Comparison of ENCODE assay signal across 17 mouse cellular contexts in the genomic region with DNA sequence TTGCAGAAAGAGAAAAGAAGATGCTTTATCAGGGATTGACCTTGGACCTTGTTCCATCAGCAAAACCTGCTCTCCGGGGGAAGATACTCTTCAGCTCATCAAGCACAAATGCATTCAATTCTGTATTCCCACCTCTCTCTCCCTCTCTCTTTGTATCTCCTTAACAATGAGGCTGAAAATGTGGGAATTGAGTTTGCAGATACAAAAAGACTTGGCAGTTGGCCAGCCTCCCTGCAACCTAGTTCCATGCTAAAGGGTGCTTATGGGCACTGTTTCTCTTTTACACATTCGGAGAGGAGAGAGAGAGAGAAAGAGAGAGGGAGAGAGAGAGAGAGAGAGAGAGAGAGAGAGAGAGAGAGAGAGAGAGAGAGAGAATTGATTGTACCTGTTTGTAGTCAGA.
A peak's percentile ranks its signal among the peaks of the same experiment; 100 is the strongest.
DNase-seq lines count a peak whose midpoint lies in the region; ATAC-seq and TF ChIP-seq lines count a peak whose summit lies in the region.
"Had no signal": no experiment of that assay in that cellular context is flagged by ENCODE, and none has a peak within 500 bp of the region (broad histone marks: within the 10 kb centered on the region; RNA-seq: fewer than 3 reads in every experiment).

No protein-coding gene starts in this region.

- no peak overlapping the region for H3K4me3 ChIP-seq in forebrain, embryonic 14.5 days (ENCODE audit: low read depth, low read length)
- no peak overlapping the region for H3K4me3 ChIP-seq in forebrain, embryonic 11.5 days (ENCODE audit: low read depth, low read length)
- H3K4me3 ChIP-seq in layer of hippocampus, adult 2 months, result no peak overlapping the region
- H3K4me3 ChIP-seq: heart, adult 2 months; limb, embryonic 12.5 days had no signal

- H3K27ac ChIP-seq in forebrain, embryonic 14.5 days (ENCODE audit: low read depth, low read length), result no peak overlapping the region
- H3K27ac ChIP-seq in forebrain, embryonic 11.5 days (ENCODE audit: low read depth, low read length), result no peak overlapping the region
- H3K27ac ChIP-seq in layer of hippocampus, adult 2 months, result peak overlapping the region; percentile 25; the same call in 1 of the 2 replicates
- H3K27ac ChIP-seq: heart, adult 2 months; kidney, postnatal 0 days; limb, embryonic 12.5 days; liver, embryonic 14.5 days had no signal

- WGBS in forebrain, embryonic 14.5 days, result 25% methylated on average over 2 of the region's 2 CpGs
- 69% methylated on average over 2 of the region's 2 CpGs for WGBS in forebrain, embryonic 11.5 days

- H3K4me1 ChIP-seq in forebrain, embryonic 14.5 days (ENCODE audit: control insufficient read depth, insufficient read depth, low read length), result peaks cover 2% of the 10 kb centered on the region
- H3K4me1 ChIP-seq in forebrain, embryonic 11.5 days (replicated peaks; ENCODE audit: control insufficient read depth, insufficient read depth, low read length), result no peaks in the 10 kb centered on the region

- no peak for TF ChIP-seq CTCF in layer of hippocampus, adult 2 months (conservative IDR thresholded peaks at IDR 0.05)

- no peak overlapping the region for H3K4me2 ChIP-seq in forebrain, embryonic 14.5 days (ENCODE audit: low read length)
- no peak overlapping the region for H3K4me2 ChIP-seq in forebrain, embryonic 11.5 days (ENCODE audit: low read depth, low read length, severe bottlenecking)
- H3K4me2 ChIP-seq: limb, embryonic 12.5 days had no signal

- H3K9ac ChIP-seq in forebrain, embryonic 14.5 days (ENCODE audit: low read length), result no peak overlapping the region
- no peak overlapping the region for H3K9ac ChIP-seq in forebrain, embryonic 11.5 days (ENCODE audit: low read length)
- H3K9ac ChIP-seq: limb, embryonic 12.5 days; liver, embryonic 14.5 days had no signal

- no peak for ATAC-seq in forebrain, embryonic 14.5 days
- no peak for ATAC-seq in forebrain, embryonic 11.5 days (replicated peaks; ENCODE audit: low FRiP score)
- ATAC-seq: activated CD4-positive, CD25-positive, alpha-beta regulatory T cell, adult 4 months had no signal

- no peaks in the 10 kb centered on the region for H3K27me3 ChIP-seq in forebrain, embryonic 14.5 days (replicated peaks; ENCODE audit: control insufficient read depth, insufficient read depth, low read length)
- no peaks in the 10 kb centered on the region for H3K27me3 ChIP-seq in forebrain, embryonic 11.5 days (ENCODE audit: control insufficient read depth, insufficient read depth, low read length)
- H3K27me3 ChIP-seq: limb, embryonic 12.5 days had no signal

- H3K36me3 ChIP-seq in forebrain, embryonic 14.5 days (ENCODE audit: control insufficient read depth, insufficient read depth, low read length), result no peaks in the 10 kb centered on the region
- H3K36me3 ChIP-seq in forebrain, embryonic 11.5 days (ENCODE audit: control insufficient read depth, insufficient read depth, low read length), result no peaks in the 10 kb centered on the region
- H3K36me3 ChIP-seq: limb, embryonic 12.5 days had no signal

- no peaks in the 10 kb centered on the region for H3K9me3 ChIP-seq in forebrain, embryonic 14.5 days (replicated peaks; ENCODE audit: control insufficient read depth, low read length)
- H3K9me3 ChIP-seq in forebrain, embryonic 11.5 days (ENCODE audit: control insufficient read depth, low read length), result no peaks in the 10 kb centered on the region
- H3K9me3 ChIP-seq: limb, embryonic 12.5 days had no signal

- DNase-seq in forebrain, embryonic 14.5 days (ENCODE audit: low spot score), result peak; percentile 67
- DNase-seq in forebrain, embryonic 11.5 days (ENCODE audit: low spot score), result no peak
- DNase-seq in layer of hippocampus, adult 2 months (ENCODE audit: low spot score in 2 of 2), result no peak
- DNase-seq in layer of hippocampus, adult 8-10 months (ENCODE audit: low spot score in 2 of 2), result no peak
- peak; percentile 37 for DNase-seq in right cerebral cortex, postnatal 14 days
- no peak for DNase-seq in right cerebral cortex, adult 18-20 months
- DNase-seq in telencephalon, adult 2 months (ENCODE audit: low read depth, low spot score), result peak; percentile 41
- no peak for DNase-seq in adrenal gland, postnatal 25 days
- DNase-seq: cerebellum, adult 18-20 months; gastrocnemius, postnatal 10 days; heart, adult 2 months; heart, postnatal 10 days; lung, postnatal 14 days had no signal

Comparison
In these comparisons a context has a peak if more than half of its experiments do, and no peak if none do; other contexts are left out.
1. DNase-seq: peak in forebrain, embryonic 14.5 days (single experiment), right cerebral cortex, postnatal 14 days (single experiment) and telencephalon, adult 2 months (single experiment); none in forebrain, embryonic 11.5 days (single experiment), layer of hippocampus, adult 2 months (0 of 2), layer of hippocampus, adult 8-10 months (0 of 2), right cerebral cortex, adult 18-20 months (single experiment) and adrenal gland, postnatal 25 days (single experiment).